Mouse (Mus musculus): ENCODE results near the gene St7l. TPM values are rescaled to one million over a fixed set of nuclear protein-coding genes. Genes with fewer than 3 reads are reported as not detected.

Gene St7l
- total RNA-seq, 2 experiments from 2014 or later, result 6.4 to 18.9 TPM

- no peak for ATAC-seq (replicated peaks; ENCODE audit: low FRiP score, poor library complexity, severe bottlenecking)
Observed at GRCm38 (mm10) chr3:104888585-104888984, 24.8 kb downstream of the St7l start.

- no peak for ATAC-seq (replicated peaks; ENCODE audit: low FRiP score, poor library complexity, severe bottlenecking)
Observed at GRCm38 (mm10) chr3:104896141-104896540, 32.3 kb downstream of the St7l start.

GRCm38 (mm10) chr3:104901154-104901553 is 37.3 kb downstream of the St7l start:
- no peak for ATAC-seq (replicated peaks; ENCODE audit: low FRiP score, poor library complexity, severe bottlenecking)

GRCm38 (mm10) chr3:104905389-104905788 is 41.6 kb downstream of the St7l start:
- no peak for ATAC-seq (replicated peaks; ENCODE audit: low FRiP score, poor library complexity, severe bottlenecking)

GRCm38 (mm10) chr3:104906007-104906406 is 42.2 kb downstream of the St7l start:
- ATAC-seq (replicated peaks; ENCODE audit: low FRiP score, poor library complexity, severe bottlenecking), result no peak

- no peak for ATAC-seq (replicated peaks; ENCODE audit: low FRiP score, poor library complexity, severe bottlenecking)
Observed at GRCm38 (mm10) chr3:104909195-104909594, 45.4 kb downstream of the St7l start.

- no peak for ATAC-seq (replicated peaks; ENCODE audit: low FRiP score, poor library complexity, severe bottlenecking)
Observed at GRCm38 (mm10) chr3:104914986-104915385, 51.2 kb downstream of the St7l start.

GRCm38 (mm10) chr3:104929385-104929784 is 65.6 kb downstream of the St7l start:
- no peak for ATAC-seq (replicated peaks; ENCODE audit: low FRiP score, poor library complexity, severe bottlenecking)

- ATAC-seq (replicated peaks; ENCODE audit: low FRiP score, poor library complexity, severe bottlenecking), result no peak
Observed at GRCm38 (mm10) chr3:104937728-104938305, 74.0 kb downstream of the St7l start.

GRCm38 (mm10) chr3:104938327-104938726 is 74.5 kb downstream of the St7l start:
- no peak for ATAC-seq (replicated peaks; ENCODE audit: low FRiP score, poor library complexity, severe bottlenecking)

- no peak for ATAC-seq (replicated peaks; ENCODE audit: low FRiP score, poor library complexity, severe bottlenecking)
Observed at GRCm38 (mm10) chr3:104940691-104941090, 76.9 kb downstream of the St7l start.

- no peak for ATAC-seq (replicated peaks; ENCODE audit: low FRiP score, poor library complexity, severe bottlenecking)
Observed at GRCm38 (mm10) chr3:104942682-104943081, 78.9 kb downstream of the St7l start.

GRCm38 (mm10) chr3:104943333-104943732 is 79.5 kb downstream of the St7l start:
- no peak for ATAC-seq (replicated peaks; ENCODE audit: low FRiP score, poor library complexity, severe bottlenecking)

GRCm38 (mm10) chr3:104944894-104945293 is 81.1 kb downstream of the St7l start:
- ATAC-seq (replicated peaks; ENCODE audit: low FRiP score, poor library complexity, severe bottlenecking), result no peak

GRCm38 (mm10) chr3:104950926-104951325 is 87.1 kb downstream of the St7l start:
- no peak for ATAC-seq (replicated peaks; ENCODE audit: low FRiP score, poor library complexity, severe bottlenecking)

GRCm38 (mm10) chr3:104952891-104953670 is 89.3 kb downstream of the St7l start:
- no peak for ATAC-seq (replicated peaks; ENCODE audit: low FRiP score, poor library complexity, severe bottlenecking)

- ATAC-seq (replicated peaks; ENCODE audit: low FRiP score, poor library complexity, severe bottlenecking), result no peak
Observed at GRCm38 (mm10) chr3:104954137-104954536, 90.3 kb downstream of the St7l start.

GRCm38 (mm10) chr3:104954551-104954950 is 90.7 kb downstream of the St7l start:
- ATAC-seq (replicated peaks; ENCODE audit: low FRiP score, poor library complexity, severe bottlenecking), result no peak

GRCm38 (mm10) chr3:104956131-104956581 is 92.4 kb downstream of the St7l start:
- no peak for ATAC-seq (replicated peaks; ENCODE audit: low FRiP score, poor library complexity, severe bottlenecking)

GRCm38 (mm10) chr3:104960026-104961000 is 96.5 kb downstream of the St7l start:
- no peak for ATAC-seq (replicated peaks; ENCODE audit: low FRiP score, poor library complexity, severe bottlenecking)
